Mouse (Mus musculus): ENCODE data around the gene Prkn. TPM values are rescaled to one million over a fixed set of nuclear protein-coding genes. Genes with fewer than 3 reads are reported as not detected.

Prkn gene
- total RNA-seq, 2 experiments from 2014 or later: 1.8 TPM; not detected in 1

GRCm38 (mm10) chr17:11375461-11375860 lies 535.3 kb downstream of the Prkn start:
- no peak for ATAC-seq (replicated peaks; ENCODE audit: poor library complexity, severe bottlenecking)

- no peak for ATAC-seq (replicated peaks; ENCODE audit: poor library complexity, severe bottlenecking)
These were observed 543.3 kb downstream of the Prkn start for GRCm38 (mm10) chr17:11383364-11383962.

DNA sequence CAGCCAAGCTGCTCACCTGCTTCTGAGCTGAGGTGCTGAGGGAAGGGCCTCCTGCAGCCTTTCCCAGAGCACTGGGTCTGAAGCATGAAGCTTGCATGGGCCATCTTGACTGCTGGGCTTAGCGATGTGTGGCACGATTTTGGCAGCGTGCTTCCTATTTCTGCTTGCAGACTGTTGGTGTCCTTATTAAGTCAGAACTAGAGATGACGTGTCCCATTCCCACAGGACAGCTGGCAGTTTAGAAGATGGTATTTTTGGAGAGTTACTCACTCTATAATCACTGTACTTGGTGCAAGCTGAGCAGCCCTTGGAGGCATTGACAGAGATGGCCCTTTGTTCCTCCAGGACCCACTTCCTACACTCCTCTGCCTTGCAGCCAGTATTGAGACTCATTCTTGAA lies 545.1 kb downstream of the Prkn start:
- ATAC-seq (replicated peaks; ENCODE audit: poor library complexity, severe bottlenecking): no peak

DNA sequence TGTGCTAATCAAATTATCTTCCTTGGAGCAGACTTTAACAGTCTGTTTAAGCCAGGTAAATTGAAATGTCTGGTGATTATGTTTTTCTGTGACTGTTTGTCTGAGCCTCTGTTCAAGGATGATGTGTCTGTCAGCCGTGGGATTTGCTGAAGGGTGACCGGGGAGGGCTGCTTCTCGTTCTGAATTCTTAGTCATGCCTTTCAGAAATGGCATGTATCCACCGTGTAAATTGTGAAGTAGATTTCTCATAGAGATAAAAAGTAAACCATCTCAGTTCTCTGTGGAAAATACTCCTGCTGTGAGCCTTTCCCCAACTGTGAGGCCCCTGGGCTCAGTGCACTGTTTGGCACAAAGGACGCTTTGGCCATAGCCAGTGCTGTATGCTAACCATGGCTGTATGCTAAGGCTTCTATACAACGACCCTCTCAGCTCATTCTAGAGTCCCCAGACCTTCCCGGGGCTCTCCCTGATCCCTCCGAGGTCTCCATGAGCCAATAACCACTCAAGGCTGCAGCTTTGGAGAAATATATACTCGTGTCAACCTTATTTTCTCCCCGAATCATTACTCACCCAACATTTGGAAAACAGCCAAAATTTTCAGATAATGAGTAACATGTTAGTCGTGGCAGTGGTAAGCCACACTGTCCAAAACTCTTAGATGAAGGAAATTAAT lies 552.6 kb downstream of the Prkn start:
- no peak for ATAC-seq (replicated peaks; ENCODE audit: poor library complexity, severe bottlenecking)

GRCm38 (mm10) chr17:11394607-11395006 lies 554.4 kb downstream of the Prkn start:
- no peak for ATAC-seq (replicated peaks; ENCODE audit: poor library complexity, severe bottlenecking)

GRCm38 (mm10) chr17:11397678-11398077 lies 557.5 kb downstream of the Prkn start:
- no peak for ATAC-seq (replicated peaks; ENCODE audit: poor library complexity, severe bottlenecking)

- ATAC-seq (replicated peaks; ENCODE audit: poor library complexity, severe bottlenecking): no peak
These were observed 562.2 kb downstream of the Prkn start for GRCm38 (mm10) chr17:11402225-11402875.

- ATAC-seq (replicated peaks; ENCODE audit: poor library complexity, severe bottlenecking): no peak
These were observed 571.2 kb downstream of the Prkn start for GRCm38 (mm10) chr17:11411414-11411813.

DNA sequence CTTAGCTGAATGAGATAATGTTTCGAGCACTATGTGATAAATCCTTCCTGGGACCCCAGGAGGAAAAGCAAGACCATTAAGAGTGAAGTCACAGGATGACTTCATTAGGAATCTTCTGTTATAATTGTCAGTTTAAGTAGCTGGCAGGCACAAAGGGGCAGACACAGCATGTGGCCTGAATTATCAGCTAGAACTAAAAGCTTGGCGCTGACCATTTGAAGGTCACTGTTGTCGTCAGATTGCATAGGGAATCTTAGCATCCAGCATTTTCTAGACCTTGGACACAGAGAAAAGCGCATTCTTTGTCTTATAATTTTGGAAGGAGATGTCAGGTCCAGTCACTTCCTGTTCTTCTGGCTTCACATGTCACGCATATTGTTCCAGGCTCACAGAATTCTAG lies 573.5 kb downstream of the Prkn start:
- ATAC-seq (replicated peaks; ENCODE audit: poor library complexity, severe bottlenecking): no peak

DNA sequence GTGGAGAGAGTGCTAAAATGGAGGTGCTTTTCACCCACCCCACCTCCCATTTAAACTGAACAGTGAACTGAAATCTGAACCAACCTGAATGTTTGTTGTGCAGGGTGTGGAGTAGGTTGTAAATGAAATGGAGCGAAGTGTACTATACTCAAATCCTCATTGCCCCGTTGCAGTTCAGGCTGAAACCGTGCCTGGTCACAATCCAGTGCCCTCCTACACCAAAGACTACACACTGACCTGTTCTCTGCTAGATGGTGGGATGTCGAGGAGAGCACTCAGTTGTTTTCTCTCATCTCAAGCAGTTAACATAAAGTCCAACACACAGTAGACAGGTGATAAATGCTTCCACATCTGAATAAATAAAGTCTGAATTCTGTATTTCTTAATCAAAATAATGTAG lies 574.1 kb downstream of the Prkn start:
- no peak for ATAC-seq (replicated peaks; ENCODE audit: poor library complexity, severe bottlenecking)

DNA sequence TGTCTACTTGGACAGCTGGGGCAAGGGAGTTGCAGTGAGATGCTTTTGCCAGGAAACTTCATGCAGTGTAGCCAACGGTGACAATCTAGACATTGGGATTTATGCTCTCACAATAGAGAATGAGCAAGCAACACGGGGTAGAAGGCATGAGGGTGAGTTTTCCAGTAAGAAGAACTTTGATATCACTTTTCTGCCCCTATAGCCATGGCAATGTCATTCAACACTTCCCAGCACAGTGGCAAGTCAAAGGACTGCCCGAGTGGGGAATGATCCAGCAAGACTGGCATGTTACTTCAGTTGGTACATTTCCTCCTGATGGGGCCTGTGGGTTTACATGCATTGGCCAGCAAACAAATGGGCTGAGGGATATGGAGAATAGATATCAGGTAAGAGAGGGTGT lies 577.0 kb downstream of the Prkn start:
- no peak for ATAC-seq (replicated peaks; ENCODE audit: poor library complexity, severe bottlenecking)

DNA sequence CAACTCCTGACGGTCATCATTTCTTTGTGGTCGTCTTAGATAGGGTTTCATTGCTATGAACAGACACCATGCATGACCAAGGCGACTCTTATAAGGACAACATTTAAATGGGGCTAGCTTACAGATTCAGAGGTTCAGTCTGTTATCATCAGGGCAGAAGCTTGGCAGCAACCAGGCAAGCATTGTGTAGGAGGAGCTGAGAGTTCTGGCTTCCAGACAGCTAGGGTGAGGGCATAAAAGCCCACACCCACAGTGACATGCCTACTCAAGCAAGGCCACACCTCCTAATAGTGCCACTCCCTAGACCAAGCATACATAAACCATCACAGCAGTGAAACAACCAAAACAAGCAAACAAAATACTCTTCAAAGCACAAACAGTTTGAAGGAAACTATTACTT lies 579.3 kb downstream of the Prkn start:
- no peak for ATAC-seq (replicated peaks; ENCODE audit: poor library complexity, severe bottlenecking)

GRCm38 (mm10) chr17:11420839-11421238 lies 580.7 kb downstream of the Prkn start:
- no peak for ATAC-seq (replicated peaks; ENCODE audit: poor library complexity, severe bottlenecking)

DNA sequence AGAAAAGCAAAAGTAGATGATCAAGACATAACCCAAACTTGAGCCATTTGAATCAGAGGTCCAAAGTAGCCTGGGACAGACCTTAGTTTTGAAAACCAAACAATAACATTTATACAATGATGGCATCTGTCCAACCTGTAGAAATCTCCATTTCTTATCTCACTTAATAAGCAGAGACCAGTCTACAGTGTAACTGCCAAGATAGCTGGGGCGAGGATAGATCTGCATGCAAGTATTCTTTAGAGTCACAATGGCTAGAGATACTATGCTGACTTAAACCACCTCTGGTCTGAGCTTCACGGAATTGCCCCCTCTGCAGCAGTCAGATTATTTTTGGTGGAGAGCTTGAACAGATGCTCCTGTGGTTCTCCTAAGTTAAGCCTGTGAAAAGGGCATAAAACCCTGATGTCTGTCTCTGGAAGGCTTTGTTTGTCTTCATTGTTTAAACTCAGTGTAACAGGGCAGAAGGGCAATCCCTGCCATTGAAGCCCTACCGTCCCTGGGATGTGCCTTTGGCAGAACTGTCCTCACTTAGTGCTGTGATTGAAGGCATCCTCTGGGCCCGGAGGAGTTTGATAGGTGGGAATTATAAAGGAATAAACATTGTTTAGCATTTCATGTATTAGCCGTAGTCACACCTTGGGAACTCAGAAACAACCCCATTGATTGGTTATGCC lies 581.2 kb downstream of the Prkn start:
- no peak for ATAC-seq (replicated peaks; ENCODE audit: poor library complexity, severe bottlenecking)

- ATAC-seq (replicated peaks; ENCODE audit: poor library complexity, severe bottlenecking): no peak
These were observed 591.1 kb downstream of the Prkn start for GRCm38 (mm10) chr17:11431323-11431722.

GRCm38 (mm10) chr17:11432593-11432992 lies 592.4 kb downstream of the Prkn start:
- ATAC-seq (replicated peaks; ENCODE audit: poor library complexity, severe bottlenecking): no peak

DNA sequence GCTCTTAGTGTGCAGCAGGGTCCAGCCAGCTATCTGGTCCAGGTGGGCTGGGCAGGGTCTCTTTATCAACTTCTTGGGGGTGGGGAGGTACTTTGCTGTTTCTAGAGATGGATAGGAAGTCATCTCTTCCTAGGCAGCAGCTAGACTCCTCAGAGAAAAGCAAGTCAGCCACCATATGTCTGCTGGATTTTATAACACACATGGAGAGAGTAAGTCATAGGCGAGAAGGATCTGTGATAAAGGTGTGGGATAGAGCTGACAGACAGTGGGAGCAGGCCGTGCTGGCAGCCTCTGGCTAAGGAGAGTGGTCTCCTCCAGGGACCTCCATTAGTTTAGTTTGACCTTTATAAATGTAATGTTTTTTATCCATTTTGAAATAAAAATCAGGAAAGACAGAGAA lies 622.5 kb downstream of the Prkn start:
- ATAC-seq (replicated peaks; ENCODE audit: poor library complexity, severe bottlenecking): no peak

DNA sequence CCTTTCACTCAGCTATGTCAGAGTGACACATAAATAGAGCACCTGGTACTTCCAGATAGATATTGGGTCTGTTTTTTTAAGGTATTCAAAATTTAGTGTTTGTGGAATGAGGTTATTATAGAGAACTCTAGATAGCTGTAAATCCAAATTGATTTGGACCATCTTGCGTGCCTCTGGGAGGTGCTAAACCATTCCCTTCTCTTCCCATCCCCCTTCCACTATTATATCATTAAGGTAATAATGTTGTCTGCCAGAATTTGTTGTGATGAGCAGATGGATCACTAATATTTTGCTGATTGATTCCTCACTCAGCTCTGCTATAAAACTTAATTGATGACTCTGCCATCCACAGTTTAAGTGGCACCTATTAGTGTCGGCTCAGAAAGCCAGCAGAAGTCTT lies 625.9 kb downstream of the Prkn start:
- no peak for ATAC-seq (replicated peaks; ENCODE audit: poor library complexity, severe bottlenecking)

DNA sequence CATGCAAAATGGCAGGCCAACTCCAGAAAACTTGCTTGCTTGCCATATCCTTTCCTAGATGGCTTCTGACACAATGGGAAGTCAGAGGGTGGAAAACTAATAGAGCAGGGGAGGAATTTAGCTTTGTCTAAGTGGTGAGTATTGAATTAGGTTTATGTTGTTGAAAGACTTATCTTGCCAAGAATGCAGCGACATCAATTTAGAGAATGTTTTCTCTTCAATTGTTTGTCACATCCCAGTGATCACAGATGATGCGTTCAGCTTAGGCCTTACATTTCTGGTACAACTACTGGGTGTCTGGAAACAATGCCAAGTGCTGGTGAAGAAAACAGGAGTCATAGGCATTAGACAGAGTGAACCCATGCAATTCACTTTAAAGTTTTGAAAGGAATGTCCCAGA lies 628.4 kb downstream of the Prkn start:
- ATAC-seq (replicated peaks; ENCODE audit: poor library complexity, severe bottlenecking): no peak

DNA sequence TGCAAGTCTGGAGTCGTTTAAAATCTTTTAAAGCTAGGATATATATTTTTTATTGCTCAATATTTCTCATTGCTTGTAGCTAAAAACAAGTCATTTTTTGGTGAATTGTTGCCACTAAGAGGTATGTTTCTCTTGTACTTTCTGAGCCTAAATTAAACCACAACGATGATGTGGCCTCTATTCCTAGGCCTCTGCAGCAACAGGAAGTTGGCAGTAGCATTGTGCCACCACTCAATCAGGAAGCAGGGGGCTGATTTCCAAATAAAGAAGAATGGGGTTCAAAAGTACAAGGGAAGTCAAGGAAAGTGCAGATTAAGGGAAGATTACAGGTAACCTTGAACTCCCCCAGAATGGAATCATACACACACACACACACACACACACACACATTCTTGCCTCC lies 642.8 kb downstream of the Prkn start:
- ATAC-seq (replicated peaks; ENCODE audit: poor library complexity, severe bottlenecking): peak; percentile 79

- no peak for ATAC-seq (replicated peaks; ENCODE audit: poor library complexity, severe bottlenecking)
These were observed 649.9 kb downstream of the Prkn start for GRCm38 (mm10) chr17:11490051-11490450.
